Mouse (Mus musculus) heart, embryonic 12.5 days (tissue): ENCODE measurements around the gene Agap1. TPM values are rescaled to one million over a fixed set of nuclear protein-coding genes. Genes with fewer than 3 reads are reported as not detected.

ENCODE experiments used
- ATAC-seq: fragments of 200-750 bp; cut with Nextera tagmentation; 2 replicates; pipeline ENCODE4 v1.8.0; 2017; ENCODE audit warnings: moderate TSS enrichment, moderate library complexity; ENCODE audit not compliant: insufficient number of reproducible peaks, low FRiP score
- H3K27ac ChIP-seq: fragments of 300-500 bp; sonication (generic); 2 replicates; pipeline ENCODE4 v1.5.1; 2016; ENCODE audit warnings: mild to moderate bottlenecking, moderate library complexity; ENCODE audit not compliant: poor library complexity, severe bottlenecking
- H3K27me3 ChIP-seq: fragments of 300-500 bp; sonication (generic); replicated peaks from 2 replicates; pipeline ENCODE4 v1.6.1; 2016; ENCODE audit warnings: mild to moderate bottlenecking, moderate library complexity
- H3K36me3 ChIP-seq: fragments of 300-500 bp; sonication (generic); 2 replicates; pipeline ENCODE4 v1.6.1; 2016; ENCODE audit warnings: mild to moderate bottlenecking, moderate library complexity
- H3K4me1 ChIP-seq: fragments of 300-500 bp; sonication (generic); replicated peaks from 2 replicates; pipeline ENCODE4 v1.6.1; 2016; ENCODE audit warnings: mild to moderate bottlenecking
- H3K4me2 ChIP-seq: fragments of 300-500 bp; sonication (generic); 2 replicates; pipeline ENCODE4 v1.6.1; 2016; ENCODE audit warnings: mild to moderate bottlenecking, moderate library complexity
- H3K4me3 ChIP-seq: fragments of 300-500 bp; sonication (generic); 2 replicates; pipeline ENCODE4 v1.5.1; 2016; ENCODE audit warnings: mild to moderate bottlenecking
- H3K9ac ChIP-seq: fragments of 300-500 bp; sonication (generic); 2 replicates; pipeline ENCODE4 v1.6.1; 2016; ENCODE audit warnings: mild to moderate bottlenecking, moderate library complexity
- H3K9me3 ChIP-seq: fragments of 300-500 bp; sonication (generic); replicated peaks from 2 replicates; pipeline ENCODE4 v1.6.1; 2016; ENCODE audit warnings: mild to moderate bottlenecking, moderate library complexity
- WGBS: fragments of 180-500 bp; shearing (Covaris S2); methylation state at CpG from one replicate; pipeline ENCODE4 v1.1.7; 2016; 5-methylcytosine and 5-hydroxymethylcytosine counted together
- polyA plus RNA-seq: library from polyadenylated mRNA; unstranded; fragments of >200 nt; fragmentation: Nextera tagmentation; extraction: Ambion mirVana; gene quantifications from 2 replicates; pipeline ENCODE4 v1.2.1, GENCODE M21; 2016

The Agap1 gene
- polyA plus RNA-seq, 1 experiment from 2014 or later, result 16.3 TPM

DNA sequence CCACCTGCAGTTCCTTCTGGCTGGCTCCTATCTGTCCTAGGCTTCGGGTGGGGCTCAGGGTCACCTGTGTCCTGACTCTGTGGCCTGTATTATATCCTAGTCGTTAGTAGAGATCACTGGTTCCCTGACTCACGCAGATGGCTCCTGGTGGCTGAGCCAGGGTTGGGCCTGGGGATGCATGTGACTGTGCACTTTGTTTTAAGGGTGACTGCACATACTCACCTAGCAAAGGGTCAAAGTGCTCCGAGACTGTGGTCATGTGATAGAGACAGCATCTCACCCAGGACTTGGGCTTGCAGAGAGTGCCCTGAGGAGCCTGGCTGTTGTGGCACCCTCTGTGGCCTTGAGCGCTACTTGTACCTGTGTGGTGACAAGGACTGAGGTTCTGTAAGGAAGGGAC lies 22.4 kb downstream of the Agap1 start:
- Histone ChIP-seq H3K4me3 (no peak overlapping the region), H3K4me1 (peaks cover 60% of the 10 kb centered on the region), H3K4me2 (no peak overlapping the region), H3K9me3 (no peaks in the 10 kb centered on the region), H3K27ac (no peak overlapping the region), H3K36me3 (no peaks in the 10 kb centered on the region), H3K27me3 (no peaks in the 10 kb centered on the region), H3K9ac (no peak overlapping the region)
- ATAC-seq, result no peak
- WGBS, result 80% methylated on average over 5 of the region's 5 CpGs

GRCm38 (mm10) chr1:89478571-89479460 lies 24.2 kb downstream of the Agap1 start:
- Histone ChIP-seq H3K9ac (no peak overlapping the region), H3K27me3 (no peaks in the 10 kb centered on the region), H3K27ac (no peak overlapping the region), H3K9me3 (no peaks in the 10 kb centered on the region), H3K4me1 (peaks cover 62% of the 10 kb centered on the region), H3K36me3 (no peaks in the 10 kb centered on the region), H3K4me2 (no peak overlapping the region), H3K4me3 (no peak overlapping the region)
- ATAC-seq, result no peak
- WGBS, result 54% methylated on average over 4 of the region's 4 CpGs

GRCm38 (mm10) chr1:89481154-89481553 lies 26.5 kb downstream of the Agap1 start:
- Histone ChIP-seq H3K36me3 (no peaks in the 10 kb centered on the region), H3K4me2 (no peak overlapping the region), H3K9ac (no peak overlapping the region), H3K9me3 (no peaks in the 10 kb centered on the region), H3K27ac (no peak overlapping the region), H3K4me3 (no peak overlapping the region), H3K27me3 (no peaks in the 10 kb centered on the region), H3K4me1 (peaks cover 60% of the 10 kb centered on the region)
- no peak for ATAC-seq
- 88% methylated on average over 9 of the region's 9 CpGs for WGBS

GRCm38 (mm10) chr1:89482812-89483211 lies 28.2 kb downstream of the Agap1 start:
- Histone ChIP-seq H3K27ac (no peak overlapping the region), H3K27me3 (no peaks in the 10 kb centered on the region), H3K36me3 (no peaks in the 10 kb centered on the region), H3K4me3 (no peak overlapping the region), H3K9me3 (no peaks in the 10 kb centered on the region), H3K9ac (no peak overlapping the region), H3K4me1 (peaks cover 54% of the 10 kb centered on the region), H3K4me2 (no peak overlapping the region)
- 66% methylated on average over 5 of the region's 5 CpGs for WGBS
- no peak for ATAC-seq

GRCm38 (mm10) chr1:89486891-89487290 lies 32.3 kb downstream of the Agap1 start:
- H3K4me1 ChIP-seq, result peaks cover 43% of the 10 kb centered on the region
- no peaks in the 10 kb centered on the region for H3K27me3 ChIP-seq
- WGBS, result 92% methylated on average over 6 of the region's 6 CpGs
- H3K9ac ChIP-seq, result no peak overlapping the region
- no peak overlapping the region for H3K4me3 ChIP-seq
- no peaks in the 10 kb centered on the region for H3K9me3 ChIP-seq
- H3K27ac ChIP-seq, result no peak overlapping the region
- no peaks in the 10 kb centered on the region for H3K36me3 ChIP-seq
- ATAC-seq, result no peak
- no peak overlapping the region for H3K4me2 ChIP-seq

DNA sequence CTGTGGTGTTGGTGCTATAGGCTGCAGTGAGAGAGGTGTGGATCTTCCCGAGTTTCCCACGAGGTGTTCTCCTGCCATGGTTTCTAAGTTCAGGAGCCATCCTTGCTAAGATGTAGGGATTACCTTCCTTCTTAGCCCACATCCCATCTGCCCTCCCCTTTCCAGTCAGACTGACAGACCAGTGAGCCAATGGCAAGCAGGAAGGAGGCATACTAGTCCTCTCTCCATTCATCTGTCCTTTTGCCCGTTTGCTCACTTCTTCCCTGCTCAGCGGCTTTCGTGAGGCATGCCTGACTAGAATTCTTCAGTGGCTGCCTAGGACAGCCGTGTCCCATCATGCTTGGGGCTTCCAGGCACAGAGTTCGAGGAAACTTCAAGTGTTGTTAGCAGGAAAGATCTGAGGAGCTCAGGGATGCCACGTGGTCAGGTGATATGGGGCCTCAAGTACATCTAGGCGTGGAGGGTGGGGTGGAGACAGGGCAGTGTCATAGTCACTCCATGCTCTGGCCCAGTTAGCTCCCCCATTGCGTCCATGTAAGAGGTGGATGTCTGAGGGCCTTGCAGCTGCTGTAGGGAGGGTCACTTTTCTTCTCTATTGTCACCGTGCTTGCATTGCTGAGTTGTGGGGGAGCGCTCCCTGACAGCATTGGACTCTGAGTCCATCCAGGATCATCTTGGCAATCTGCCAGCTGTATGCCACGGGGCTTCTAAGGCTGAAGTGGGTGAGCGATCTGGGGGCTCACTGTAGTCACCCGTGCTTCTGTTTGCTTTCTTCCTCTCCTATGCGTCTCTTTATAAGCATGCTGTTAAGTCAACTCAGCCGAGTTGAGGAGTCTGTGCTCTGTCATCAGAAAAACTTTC lies 34.7 kb downstream of the Agap1 start:
- no peaks in the 10 kb centered on the region for H3K9me3 ChIP-seq
- no peak overlapping the region for H3K4me3 ChIP-seq
- H3K4me2 ChIP-seq, result no peak overlapping the region
- no peak overlapping the region for H3K9ac ChIP-seq
- no peaks in the 10 kb centered on the region for H3K27me3 ChIP-seq
- no peak for ATAC-seq
- peaks cover 44% of the 10 kb centered on the region for H3K4me1 ChIP-seq
- no peak overlapping the region for H3K27ac ChIP-seq
- H3K36me3 ChIP-seq, result no peaks in the 10 kb centered on the region
- WGBS, result 57% methylated on average over 17 of the region's 17 CpGs

- WGBS, result 90% methylated on average over 5 of the region's 5 CpGs
- no peak overlapping the region for H3K27ac ChIP-seq
- no peak overlapping the region for H3K4me3 ChIP-seq
- no peak for ATAC-seq
- peaks cover 52% of the 10 kb centered on the region for H3K4me1 ChIP-seq
- H3K36me3 ChIP-seq, result no peaks in the 10 kb centered on the region
- no peak overlapping the region for H3K4me2 ChIP-seq
- H3K9ac ChIP-seq, result no peak overlapping the region
- H3K27me3 ChIP-seq, result no peaks in the 10 kb centered on the region
- no peaks in the 10 kb centered on the region for H3K9me3 ChIP-seq
These were observed 38.6 kb downstream of the Agap1 start for GRCm38 (mm10) chr1:89493177-89493576.

DNA sequence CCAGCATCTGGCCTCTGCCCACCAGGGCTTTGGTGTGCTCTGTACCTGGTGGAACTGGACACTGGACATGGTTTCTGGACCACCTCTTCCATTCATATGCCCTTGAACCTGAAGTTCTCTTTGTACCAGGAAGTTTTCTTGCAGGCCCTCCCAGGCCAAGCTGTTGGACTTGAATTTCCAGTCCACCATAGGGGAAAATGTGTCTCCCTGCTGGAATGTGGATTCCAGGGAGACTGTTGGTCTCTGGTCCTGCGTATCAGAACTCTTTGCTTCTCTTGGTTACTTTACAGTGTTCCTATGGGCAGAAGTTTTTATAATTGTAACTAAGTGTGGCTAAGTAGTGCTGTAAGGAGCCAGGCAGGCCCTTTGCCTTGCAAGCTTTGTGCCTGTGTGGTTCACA lies 40.2 kb downstream of the Agap1 start:
- no peak for ATAC-seq
- no peaks in the 10 kb centered on the region for H3K36me3 ChIP-seq
- peaks cover 47% of the 10 kb centered on the region for H3K4me1 ChIP-seq
- H3K27ac ChIP-seq, result no peak overlapping the region
- H3K9me3 ChIP-seq, result no peaks in the 10 kb centered on the region
- no peak overlapping the region for H3K4me3 ChIP-seq
- WGBS, result 82% methylated on average over 1 of the region's 1 CpGs
- H3K9ac ChIP-seq, result no peak overlapping the region
- H3K27me3 ChIP-seq, result no peaks in the 10 kb centered on the region
- no peak overlapping the region for H3K4me2 ChIP-seq

- H3K4me1 ChIP-seq, result peaks cover 49% of the 10 kb centered on the region
- no peak for ATAC-seq
- H3K4me3 ChIP-seq, result no peak overlapping the region
- WGBS, result 53% methylated on average over 7 of the region's 7 CpGs
- no peaks in the 10 kb centered on the region for H3K27me3 ChIP-seq
- no peak overlapping the region for H3K4me2 ChIP-seq
- no peaks in the 10 kb centered on the region for H3K36me3 ChIP-seq
- H3K27ac ChIP-seq, result no peak overlapping the region
- no peaks in the 10 kb centered on the region for H3K9me3 ChIP-seq
- no peak overlapping the region for H3K9ac ChIP-seq
These were observed 41.6 kb downstream of the Agap1 start for GRCm38 (mm10) chr1:89496204-89496603.

GRCm38 (mm10) chr1:89500925-89501324 lies 46.3 kb downstream of the Agap1 start:
- no peaks in the 10 kb centered on the region for H3K27me3 ChIP-seq
- no peak overlapping the region for H3K4me3 ChIP-seq
- 0 out of 2 replicates have a peak, but pooled peaks cover 3% of the 10 kb centered on the region for H3K9me3 ChIP-seq
- ATAC-seq, result no peak
- H3K36me3 ChIP-seq, result no peaks in the 10 kb centered on the region
- no peak overlapping the region for H3K27ac ChIP-seq
- whole genome bisulfite sequencing, result 81% methylated on average over 2 of the region's 2 CpGs
- H3K4me2 ChIP-seq, result no peak overlapping the region
- peaks cover 29% of the 10 kb centered on the region for H3K4me1 ChIP-seq
- H3K9ac ChIP-seq, result no peak overlapping the region

GRCm38 (mm10) chr1:89501346-89501745 lies 46.7 kb downstream of the Agap1 start:
- no peak overlapping the region for H3K27ac ChIP-seq
- H3K4me1 ChIP-seq, result peaks cover 25% of the 10 kb centered on the region
- no peak overlapping the region for H3K9ac ChIP-seq
- H3K36me3 ChIP-seq, result no peaks in the 10 kb centered on the region
- no peak for ATAC-seq
- no peak overlapping the region for H3K4me3 ChIP-seq
- 75% methylated on average over 4 of the region's 4 CpGs for WGBS
- 0 out of 2 replicates have a peak, but pooled peaks cover 3% of the 10 kb centered on the region for H3K9me3 ChIP-seq
- no peak overlapping the region for H3K4me2 ChIP-seq
- H3K27me3 ChIP-seq, result no peaks in the 10 kb centered on the region
